Mouse (Mus musculus) limb, embryonic 13.5 days (tissue): Measurements from ENCODE around the gene Ranbp10. TPM values are rescaled to one million over a fixed set of nuclear protein-coding genes. Genes with fewer than 3 reads are reported as not detected.

Experiments used
- ATAC-seq: fragments of 200-750 bp; cut with Nextera tagmentation; 2 replicates; pipeline ENCODE4 v1.8.0; 2017; ENCODE audit warnings: low read depth, moderate number of reproducible peaks, moderate TSS enrichment; ENCODE audit not compliant: low FRiP score
- H3K27ac ChIP-seq: fragments of 300-500 bp; sonication (generic); 2 replicates; pipeline ENCODE4 v1.5.1; 2015; ENCODE audit warnings: inconsistent platforms, mild to moderate bottlenecking, moderate library complexity
- H3K27me3 ChIP-seq: fragments of 300-500 bp; sonication (generic); 2 replicates; pipeline ENCODE4 v1.6.1; 2015; ENCODE audit warnings: mild to moderate bottlenecking, inconsistent platforms
- H3K36me3 ChIP-seq: fragments of 300-500 bp; sonication (generic); 2 replicates; pipeline ENCODE4 v1.6.1; 2015; ENCODE audit warnings: inconsistent platforms, mild to moderate bottlenecking, moderate library complexity
- H3K4me1 ChIP-seq: fragments of 300-500 bp; sonication (generic); 2 replicates; pipeline ENCODE4 v1.6.1; 2015; ENCODE audit warnings: inconsistent platforms
- H3K4me2 ChIP-seq: fragments of 300-500 bp; sonication (generic); replicated peaks from 2 replicates; pipeline ENCODE4 v1.6.1; 2015; ENCODE audit warnings: inconsistent platforms, mild to moderate bottlenecking, moderate library complexity
- H3K4me3 ChIP-seq: fragments of 300-500 bp; sonication (generic); 2 replicates; pipeline ENCODE4 v1.5.1; 2015; ENCODE audit warnings: moderate library complexity, mild to moderate bottlenecking, inconsistent platforms
- H3K9ac ChIP-seq: fragments of 300-500 bp; sonication (generic); 2 replicates; pipeline ENCODE4 v1.6.1; 2015; ENCODE audit warnings: mild to moderate bottlenecking, inconsistent platforms
- H3K9me3 ChIP-seq: fragments of 300-500 bp; sonication (generic); 2 replicates; pipeline ENCODE4 v1.6.1; 2016; ENCODE audit warnings: inconsistent platforms
- WGBS: fragments of 180-500 bp; shearing (Covaris S2); methylation state at CpG from one replicate; pipeline ENCODE4 v1.1.7; 2015; 5-methylcytosine and 5-hydroxymethylcytosine counted together
- polyA plus RNA-seq: library from polyadenylated mRNA; unstranded; fragments of >200 nt; fragmentation: Nextera tagmentation; extraction: Ambion mirVana; gene quantifications from 2 replicates; pipeline ENCODE4 v1.2.1, GENCODE M21; 2015

The Ranbp10 gene
- polyA plus RNA-seq, 1 experiment from 2014 or later, result 16.2 TPM

- WGBS, result 66% methylated on average over 4 of the region's 4 CpGs
- no peak overlapping the region for H3K27ac ChIP-seq
- peak overlapping the region; percentile 96 for H3K4me3 ChIP-seq
- no peaks in the 10 kb centered on the region for H3K27me3 ChIP-seq
- H3K4me1 ChIP-seq, result peaks cover 16% of the 10 kb centered on the region
- peaks cover 44% of the 10 kb centered on the region for H3K36me3 ChIP-seq
- H3K9ac ChIP-seq, result peak overlapping the region; percentile 95
- no peaks in the 10 kb centered on the region for H3K9me3 ChIP-seq
- ATAC-seq, result no peak
- peak overlapping the region; percentile 96 for H3K4me2 ChIP-seq
Measured at GRCm38 (mm10) chr8:105825506-105825905, 1.6 kb downstream of the Ranbp10 start.

- Histone ChIP-seq H3K36me3 (peaks cover 71% of the 10 kb centered on the region), H3K4me2 (no peak overlapping the region), H3K27me3 (no peaks in the 10 kb centered on the region), H3K4me1 (peaks cover 7% of the 10 kb centered on the region), H3K4me3 (no peak overlapping the region), H3K9me3 (no peaks in the 10 kb centered on the region), H3K9ac (no peak overlapping the region), H3K27ac (no peak overlapping the region)
- WGBS, result 95% methylated on average over 1 of the region's 1 CpGs
- ATAC-seq, result peak; percentile 59
Measured at GRCm38 (mm10) chr8:105820925-105821324, 6.2 kb downstream of the Ranbp10 start.

GRCm38 (mm10) chr8:105819659-105820058 is 7.5 kb downstream of the Ranbp10 start:
- Histone ChIP-seq H3K4me1 (no peaks in the 10 kb centered on the region), H3K36me3 (peaks cover 64% of the 10 kb centered on the region), H3K27ac (no peak overlapping the region), H3K9me3 (no peaks in the 10 kb centered on the region), H3K4me2 (no peak overlapping the region), H3K4me3 (no peak overlapping the region), H3K9ac (no peak overlapping the region), H3K27me3 (no peaks in the 10 kb centered on the region)
- ATAC-seq, result no peak
- WGBS, result 93% methylated on average over 3 of the region's 3 CpGs

- Histone ChIP-seq H3K4me3 (no peak overlapping the region), H3K36me3 (peaks cover 37% of the 10 kb centered on the region), H3K9ac (no peak overlapping the region), H3K4me1 (no peaks in the 10 kb centered on the region), H3K4me2 (no peak overlapping the region), H3K27me3 (no peaks in the 10 kb centered on the region), H3K9me3 (no peaks in the 10 kb centered on the region), H3K27ac (no peak overlapping the region)
- no peak for ATAC-seq
- WGBS, result 96% methylated on average over 6 of the region's 6 CpGs
Measured at GRCm38 (mm10) chr8:105813241-105813640, 13.9 kb downstream of the Ranbp10 start.

GRCm38 (mm10) chr8:105812511-105812910 is 14.6 kb downstream of the Ranbp10 start:
- Histone ChIP-seq H3K4me2 (no peak overlapping the region), H3K36me3 (peaks cover 30% of the 10 kb centered on the region), H3K27me3 (no peaks in the 10 kb centered on the region), H3K4me3 (no peak overlapping the region), H3K9me3 (no peaks in the 10 kb centered on the region), H3K9ac (no peak overlapping the region), H3K27ac (no peak overlapping the region), H3K4me1 (no peaks in the 10 kb centered on the region)
- ATAC-seq, result no peak
- WGBS, result 88% methylated on average over 5 of the region's 5 CpGs

- H3K9ac ChIP-seq, result no peak overlapping the region
- WGBS, result 82% methylated on average over 3 of the region's 3 CpGs
- no peak for ATAC-seq
Measured at GRCm38 (mm10) chr8:105811543-105811942, 15.6 kb downstream of the Ranbp10 start.

GRCm38 (mm10) chr8:105811061-105811460 is 16.1 kb downstream of the Ranbp10 start:
- H3K4me2 ChIP-seq, result no peak overlapping the region
- no peaks in the 10 kb centered on the region for H3K9me3 ChIP-seq
- no peak overlapping the region for H3K9ac ChIP-seq
- H3K36me3 ChIP-seq, result peaks cover 28% of the 10 kb centered on the region
- 92% methylated on average over 10 of the region's 10 CpGs for WGBS
- ATAC-seq, result no peak
- no peak overlapping the region for H3K27ac ChIP-seq
- no peak overlapping the region for H3K4me3 ChIP-seq
- H3K27me3 ChIP-seq, result no peaks in the 10 kb centered on the region
- no peaks in the 10 kb centered on the region for H3K4me1 ChIP-seq

More at GRCm38 (mm10) chr8:105811543-105811942, 15.6 kb downstream of the Ranbp10 start:
- no peak overlapping the region for H3K27ac ChIP-seq
- no peak overlapping the region for H3K4me2 ChIP-seq
- H3K27me3 ChIP-seq, result no peaks in the 10 kb centered on the region
- H3K9me3 ChIP-seq, result no peaks in the 10 kb centered on the region
- no peak overlapping the region for H3K4me3 ChIP-seq
- peaks cover 28% of the 10 kb centered on the region for H3K36me3 ChIP-seq
- H3K4me1 ChIP-seq, result no peaks in the 10 kb centered on the region

- Histone ChIP-seq H3K27me3 (no peaks in the 10 kb centered on the region), H3K4me3 (no peak overlapping the region), H3K9me3 (no peaks in the 10 kb centered on the region), H3K27ac (no peak overlapping the region), H3K4me1 (no peaks in the 10 kb centered on the region), H3K4me2 (no peak overlapping the region), H3K36me3 (peaks cover 28% of the 10 kb centered on the region), H3K9ac (no peak overlapping the region)
- ATAC-seq, result no peak
- 87% methylated on average over 6 of the region's 6 CpGs for WGBS
Measured at GRCm38 (mm10) chr8:105810245-105810786, 16.8 kb downstream of the Ranbp10 start.

GRCm38 (mm10) chr8:105808480-105808879 is 18.7 kb downstream of the Ranbp10 start:
- H3K9me3 ChIP-seq, result no peaks in the 10 kb centered on the region
- 93% methylated on average over 2 of the region's 2 CpGs for WGBS
- ATAC-seq, result no peak
- no peak overlapping the region for H3K27ac ChIP-seq
- H3K4me1 ChIP-seq, result no peaks in the 10 kb centered on the region
- no peak overlapping the region for H3K4me3 ChIP-seq
- no peak overlapping the region for H3K9ac ChIP-seq
- peaks cover 41% of the 10 kb centered on the region for H3K36me3 ChIP-seq
- H3K27me3 ChIP-seq, result no peaks in the 10 kb centered on the region
- H3K4me2 ChIP-seq, result no peak overlapping the region

GRCm38 (mm10) chr8:105807766-105808165 is 19.4 kb downstream of the Ranbp10 start:
- Histone ChIP-seq H3K4me1 (no peaks in the 10 kb centered on the region), H3K27ac (no peak overlapping the region), H3K36me3 (peaks cover 35% of the 10 kb centered on the region), H3K27me3 (no peaks in the 10 kb centered on the region), H3K4me2 (no peak overlapping the region), H3K9ac (no peak overlapping the region), H3K9me3 (no peaks in the 10 kb centered on the region), H3K4me3 (no peak overlapping the region)
- ATAC-seq, result no peak
- WGBS, result 86% methylated on average over 5 of the region's 5 CpGs

GRCm38 (mm10) chr8:105805964-105806363 is 21.2 kb downstream of the Ranbp10 start:
- Histone ChIP-seq H3K27ac (no peak overlapping the region), H3K4me3 (no peak overlapping the region), H3K4me2 (no peak overlapping the region), H3K9ac (no peak overlapping the region), H3K27me3 (no peaks in the 10 kb centered on the region), H3K36me3 (peaks cover 22% of the 10 kb centered on the region), H3K9me3 (no peaks in the 10 kb centered on the region), H3K4me1 (no peaks in the 10 kb centered on the region)
- WGBS, result 75% methylated on average over 1 of the region's 1 CpGs
- no peak for ATAC-seq

GRCm38 (mm10) chr8:105805346-105805745 is 21.8 kb downstream of the Ranbp10 start:
- no peaks in the 10 kb centered on the region for H3K9me3 ChIP-seq
- no peaks in the 10 kb centered on the region for H3K4me1 ChIP-seq
- H3K36me3 ChIP-seq, result peaks cover 22% of the 10 kb centered on the region
- no peaks in the 10 kb centered on the region for H3K27me3 ChIP-seq
- ATAC-seq, result no peak
- H3K4me2 ChIP-seq, result no peak overlapping the region
- H3K27ac ChIP-seq, result no peak overlapping the region
- no peak overlapping the region for H3K4me3 ChIP-seq
- H3K9ac ChIP-seq, result no peak overlapping the region
- 83% methylated on average over 3 of the region's 3 CpGs for WGBS

GRCm38 (mm10) chr8:105804797-105805196 is 22.4 kb downstream of the Ranbp10 start:
- Histone ChIP-seq H3K4me3 (no peak overlapping the region), H3K9me3 (no peaks in the 10 kb centered on the region), H3K27ac (no peak overlapping the region), H3K27me3 (no peaks in the 10 kb centered on the region), H3K9ac (no peak overlapping the region), H3K4me1 (no peaks in the 10 kb centered on the region), H3K4me2 (no peak overlapping the region), H3K36me3 (peaks cover 26% of the 10 kb centered on the region)
- WGBS, result 92% methylated on average over 7 of the region's 7 CpGs
- no peak for ATAC-seq
